Mouse (Mus musculus) thymus, postnatal 0 days (tissue): Measurements from ENCODE around the gene Slc36a3. TPM values are rescaled to one million over a fixed set of nuclear protein-coding genes. Genes with fewer than 3 reads are reported as not detected.
"Not testable (repeated sequence)": the region's sequence is repeated elsewhere in the genome, so short reads cannot be mapped to it uniquely, and the experiment has no call there.

ENCODE experiments used
- DNase-seq: peaks from one replicate; pipeline ENCODE4 v3.0.0-alpha.2; 2015; ENCODE audit warnings: low spot score
- polyA plus RNA-seq: library from polyadenylated mRNA; unstranded; fragments of >200 nt; fragmentation: Nextera tagmentation; extraction: Ambion mirVana; gene quantifications from 2 replicates; pipeline ENCODE4 v1.2.1, GENCODE M21; 2015

Slc36a3 gene
- polyA plus RNA-seq, 1 experiment from 2014 or later: 0.08 TPM

- DNase-seq: no peak
Measured at GRCm38 (mm10) chr11:55109521-55110300, 41.8 kb downstream of the Slc36a3 start.

- no peak for DNase-seq
Measured at GRCm38 (mm10) chr11:55106636-55107035, 44.9 kb downstream of the Slc36a3 start.

GRCm38 (mm10) chr11:55105389-55105788 is 46.1 kb downstream of the Slc36a3 start:
- no peak for DNase-seq

GRCm38 (mm10) chr11:55103229-55103628 is 48.3 kb downstream of the Slc36a3 start:
- DNase-seq: no peak

- DNase-seq: no peak
Measured at GRCm38 (mm10) chr11:55102015-55102414, 49.5 kb downstream of the Slc36a3 start.

GRCm38 (mm10) chr11:55099868-55100267 is 51.6 kb downstream of the Slc36a3 start:
- no peak for DNase-seq

- DNase-seq: no peak
Measured at GRCm38 (mm10) chr11:55099019-55099771, 52.3 kb downstream of the Slc36a3 start.

GRCm38 (mm10) chr11:55098189-55098915 is 53.2 kb downstream of the Slc36a3 start:
- DNase-seq: no peak

GRCm38 (mm10) chr11:55097463-55098188 is 53.9 kb downstream of the Slc36a3 start, which contains the start of gene Gm2a:
TSS of gene Gm2a (plus strand) at chr11:55098115.
- peak; percentile 98 for DNase-seq

- DNase-seq: no peak
Measured at GRCm38 (mm10) chr11:55096731-55097462, 54.6 kb downstream of the Slc36a3 start.

- DNase-seq: not testable (repeated sequence)
Measured at GRCm38 (mm10) chr11:55096296-55096695, 55.2 kb downstream of the Slc36a3 start.

- DNase-seq: no peak
Measured at GRCm38 (mm10) chr11:55093096-55093495, 58.4 kb downstream of the Slc36a3 start.

GRCm38 (mm10) chr11:55089892-55090291 is 61.6 kb downstream of the Slc36a3 start:
- DNase-seq: no peak

GRCm38 (mm10) chr11:55087006-55087405 is 64.5 kb downstream of the Slc36a3 start:
- DNase-seq: peak; percentile 77

GRCm38 (mm10) chr11:55085396-55085795 is 66.1 kb downstream of the Slc36a3 start:
- DNase-seq: no peak

GRCm38 (mm10) chr11:55084629-55085028 is 66.9 kb downstream of the Slc36a3 start:
- DNase-seq: no peak

- no peak for DNase-seq
Measured at GRCm38 (mm10) chr11:55081206-55081605, 70.3 kb downstream of the Slc36a3 start.

GRCm38 (mm10) chr11:55079180-55079579 is 72.3 kb downstream of the Slc36a3 start:
- DNase-seq: no peak

- DNase-seq: peak; percentile 33
Measured at GRCm38 (mm10) chr11:55078502-55078901, 73.0 kb downstream of the Slc36a3 start.
